20 mouse cellular contexts compared by ENCODE assay signal in the genomic region with DNA sequence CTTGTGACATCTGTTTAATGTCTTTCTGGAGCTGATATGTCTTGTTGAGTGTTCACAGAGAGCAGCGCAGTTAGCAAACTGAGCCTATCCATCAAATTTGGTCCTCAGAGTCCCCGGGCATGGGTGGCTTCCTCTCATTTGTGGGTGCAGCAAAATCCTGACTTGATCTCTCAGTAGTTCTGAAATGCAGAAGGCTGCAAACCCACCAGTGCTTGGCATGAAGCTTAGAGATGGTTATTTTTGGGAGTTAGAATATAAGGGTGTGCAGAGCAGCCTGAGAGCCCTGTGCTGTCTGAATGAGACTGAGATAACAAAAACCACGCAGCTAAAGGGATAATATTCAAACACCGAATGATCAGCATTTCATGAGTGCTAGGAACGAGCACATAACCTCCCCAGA.
"Had no signal": no experiment of that assay in that cellular context is flagged by ENCODE, and none has a peak within 500 bp of the region (broad histone marks: within the 10 kb centered on the region; RNA-seq: fewer than 3 reads in every experiment).

No protein-coding gene starts in this region.

- H3K4me1 ChIP-seq: liver, embryonic 13.5 days; midbrain, embryonic 12.5 days; midbrain, embryonic 15.5 days; neural tube, embryonic 13.5 days had no signal

- DNase-seq: kidney, adult 18-20 months; kidney, adult 9 months; kidney, postnatal 14 days; kidney, postnatal 4 days; layer of hippocampus, adult 9-11 months; layer of hippocampus, postnatal 36 days; liver, embryonic 13.5 days; lung, adult 2 months; lung, postnatal 14 days; lung, postnatal 4 days; retina, postnatal 1 day; right cerebral cortex, postnatal 14 days; right cerebral cortex, postnatal 4 days; thymus, postnatal 25 days had no signal

- H3K9me3 ChIP-seq: liver, embryonic 13.5 days; midbrain, embryonic 12.5 days; midbrain, embryonic 15.5 days; neural tube, embryonic 13.5 days had no signal

- H3K27ac ChIP-seq: liver, embryonic 13.5 days; midbrain, embryonic 12.5 days; midbrain, embryonic 15.5 days; neural tube, embryonic 13.5 days; stomach, postnatal 0 days had no signal

- ATAC-seq: intestine, embryonic 16.5 days; midbrain, embryonic 15.5 days had no signal

- H3K27me3 ChIP-seq: liver, embryonic 13.5 days; midbrain, embryonic 12.5 days; midbrain, embryonic 15.5 days; neural tube, embryonic 13.5 days had no signal

- H3K4me3 ChIP-seq: liver, embryonic 13.5 days; midbrain, embryonic 12.5 days; midbrain, embryonic 15.5 days; myocyte; neural tube, embryonic 13.5 days had no signal

- H3K36me3 ChIP-seq: liver, embryonic 13.5 days had no signal
